Mouse (Mus musculus): ENCODE results near the gene Insig1. TPM values are rescaled to one million over a fixed set of nuclear protein-coding genes. Genes with fewer than 3 reads are reported as not detected.
A peak's percentile ranks its signal among the peaks of the same experiment; 100 is the strongest.

Gene Insig1
- polyA plus RNA-seq, 2 experiments, result 30.1 to 46.2 TPM

DNA sequence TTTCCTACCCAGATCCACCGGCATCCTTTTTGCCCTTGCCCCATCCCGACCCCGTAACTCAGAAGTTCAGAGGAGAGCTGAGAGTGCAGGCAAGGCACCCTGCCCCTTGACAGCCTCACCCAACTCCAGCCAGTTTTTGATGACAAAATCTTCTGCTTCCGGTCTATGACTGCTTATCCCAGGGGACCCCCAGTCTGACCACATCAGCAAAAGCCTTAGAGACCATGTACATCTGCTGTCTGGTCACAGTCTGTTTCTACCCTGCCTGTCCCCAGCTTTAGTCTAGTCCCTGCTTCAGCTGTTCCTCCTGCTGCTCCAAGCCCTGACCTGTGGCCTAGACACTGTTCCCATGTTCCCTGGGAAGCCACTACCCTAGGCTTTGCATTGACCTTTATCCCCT, 11.1 kb downstream of the Insig1 start:
- H3K4me1 ChIP-seq (replicated peaks; ENCODE audit: control insufficient read depth in 2 of 2, insufficient read depth in 2 of 2, low read length in 1 of 2), result peaks cover 0 to 6% of the 10 kb centered on the region in 2 experiments; a peak in 1 of 4 replicates
- H3K9me3 ChIP-seq (ENCODE audit: control insufficient read depth, low read length), result no peaks in the 10 kb centered on the region
- no peaks in the 10 kb centered on the region; the same call in 1 of the 2 replicates for H3K36me3 ChIP-seq (replicated peaks; ENCODE audit: control insufficient read depth, insufficient read depth, low read depth)
- WGBS (ENCODE audit: insufficient replicate concordance), result 51% methylated on average over 4 of the region's 4 CpGs
- H3K9ac ChIP-seq (replicated peaks), result no peak overlapping the region
- no peak overlapping the region for H3K4me2 ChIP-seq (ENCODE audit: low read depth)
- ATAC-seq (ENCODE audit: insufficient read depth) (no peak), DNase-seq (ENCODE audit: low read depth in 3 of 3, low spot score in 3 of 3) (no peak)
- TF ChIP-seq CTCF (IDR thresholded peaks at IDR 0.05; ENCODE audit: low read depth) (no peak), EP300 (IDR thresholded peaks at IDR 0.05; ENCODE audit: low read depth) (no peak)
- H3K27ac ChIP-seq, result no peak overlapping the region
- H3K4me3 ChIP-seq (ENCODE audit: insufficient read depth in 1 of 2, low read depth in 2 of 2, low read length in 2 of 2), result no peak overlapping the region
- no peaks in the 10 kb centered on the region for H3K27me3 ChIP-seq (ENCODE audit: control insufficient read depth, insufficient read depth, low read length)

DNA sequence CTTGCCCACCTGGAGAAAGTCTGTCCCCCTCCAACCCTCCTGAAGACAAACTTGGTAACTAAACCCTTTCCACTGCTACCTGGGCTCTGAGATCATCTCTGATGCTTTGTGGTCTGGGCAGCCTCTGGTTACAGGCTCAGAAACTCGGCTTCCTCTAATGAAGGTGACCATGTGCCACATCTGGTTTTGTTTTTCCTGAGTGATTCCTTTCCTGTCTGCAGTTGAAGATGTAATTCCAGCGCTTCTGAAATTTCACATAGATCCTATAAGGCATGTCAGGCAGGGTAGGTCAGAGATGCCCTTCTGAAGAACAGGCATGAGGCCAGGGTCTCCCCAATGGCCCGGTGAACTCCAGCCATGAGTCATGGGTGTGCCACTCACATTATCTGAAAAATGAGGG, 11.6 kb downstream of the Insig1 start:
- 37% methylated on average over 3 of the region's 3 CpGs for WGBS (ENCODE audit: insufficient replicate concordance)
- no peak overlapping the region for H3K4me2 ChIP-seq (ENCODE audit: low read depth)
- DNase-seq (ENCODE audit: low read depth in 3 of 3, low spot score in 3 of 3) (no peak), ATAC-seq (ENCODE audit: insufficient read depth) (no peak)
- no peak for TF ChIP-seq CTCF (IDR thresholded peaks at IDR 0.05; ENCODE audit: low read depth)
- TF ChIP-seq EP300 (IDR thresholded peaks at IDR 0.05; ENCODE audit: low read depth), result no peak
- no peak overlapping the region for H3K9ac ChIP-seq (replicated peaks)
- no peaks in the 10 kb centered on the region for H3K9me3 ChIP-seq (ENCODE audit: control insufficient read depth, low read length)
- H3K4me1 ChIP-seq (replicated peaks; ENCODE audit: control insufficient read depth in 2 of 2, insufficient read depth in 2 of 2, low read length in 1 of 2), result peaks cover 0 to 6% of the 10 kb centered on the region in 2 experiments; a peak in 1 of 4 replicates
- no peaks in the 10 kb centered on the region for H3K27me3 ChIP-seq (ENCODE audit: control insufficient read depth, insufficient read depth, low read length)
- H3K27ac ChIP-seq, result no peak overlapping the region
- no peak overlapping the region for H3K4me3 ChIP-seq (ENCODE audit: insufficient read depth in 1 of 2, low read depth in 2 of 2, low read length in 2 of 2)
- H3K36me3 ChIP-seq (replicated peaks; ENCODE audit: control insufficient read depth, insufficient read depth, low read depth), result no peaks in the 10 kb centered on the region; the same call in 1 of the 2 replicates

DNA sequence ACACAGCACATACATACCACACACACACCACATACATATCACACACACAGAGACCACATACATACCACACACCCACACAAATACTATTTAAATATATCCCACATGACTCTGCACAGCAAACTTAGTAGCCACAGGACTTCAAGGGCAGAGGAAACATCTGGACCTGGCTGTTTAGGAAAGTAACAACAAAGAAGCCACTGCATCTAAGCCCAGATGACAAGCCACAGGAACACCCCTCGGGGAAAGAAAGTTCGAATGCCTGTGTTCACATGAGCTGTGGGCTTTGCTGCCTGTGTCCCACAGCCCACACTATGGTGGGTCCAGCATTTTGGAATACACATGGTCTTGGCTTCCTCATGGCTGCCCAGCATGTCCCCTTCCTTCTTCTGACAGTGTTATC, 13.6 kb downstream of the Insig1 start:
- H3K9me3 ChIP-seq (ENCODE audit: control insufficient read depth, low read length), result no peaks in the 10 kb centered on the region

DNA sequence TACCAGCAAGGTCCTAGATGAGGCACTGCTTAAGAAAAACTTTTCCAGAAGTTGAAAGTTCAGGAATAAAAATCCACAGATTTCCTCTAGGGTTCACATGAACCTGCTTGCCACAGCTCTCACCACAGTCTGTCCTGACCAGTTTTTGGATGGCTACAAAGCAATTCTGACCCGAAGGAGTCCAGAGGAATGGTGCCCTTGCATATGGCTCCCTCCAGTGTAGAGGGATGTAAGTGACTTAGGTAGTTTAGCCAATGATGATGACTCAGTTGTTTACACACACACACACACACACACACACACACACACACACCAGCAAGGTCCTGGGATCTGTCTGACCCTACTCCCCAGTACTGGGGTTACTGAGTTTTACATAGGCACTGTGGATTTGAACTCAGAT, 19.4 kb downstream of the Insig1 start:
- H3K4me3 ChIP-seq (ENCODE audit: insufficient read depth in 1 of 2, low read depth in 2 of 2, low read length in 2 of 2), result no peak overlapping the region
- no peaks in the 10 kb centered on the region for H3K9me3 ChIP-seq (ENCODE audit: control insufficient read depth, low read length)
- ATAC-seq (ENCODE audit: insufficient read depth), result no peak
- no peak for DNase-seq (ENCODE audit: low read depth in 3 of 3, low spot score in 3 of 3)
- H3K9ac ChIP-seq (replicated peaks), result no peak overlapping the region
- 23% methylated on average over 1 of the region's 1 CpGs for WGBS (ENCODE audit: insufficient replicate concordance)
- no peaks in the 10 kb centered on the region for H3K36me3 ChIP-seq (replicated peaks; ENCODE audit: control insufficient read depth, insufficient read depth, low read depth)
- H3K4me2 ChIP-seq (ENCODE audit: low read depth), result no peak overlapping the region
- H3K27me3 ChIP-seq (ENCODE audit: control insufficient read depth, insufficient read depth, low read length), result no peaks in the 10 kb centered on the region
- H3K4me1 ChIP-seq (replicated peaks; ENCODE audit: control insufficient read depth in 2 of 2, insufficient read depth in 2 of 2, low read length in 1 of 2), result no peaks in the 10 kb centered on the region
- TF ChIP-seq EP300 (IDR thresholded peaks at IDR 0.05; ENCODE audit: low read depth) (no peak), CTCF (IDR thresholded peaks at IDR 0.05; ENCODE audit: low read depth) (peak; percentile 53)
- H3K27ac ChIP-seq, result no peak overlapping the region

More for the DNA sequence above, 13.6 kb downstream of the Insig1 start:
- peaks cover 0 to 6% of the 10 kb centered on the region in 2 experiments; a peak in 1 of 4 replicates for H3K4me1 ChIP-seq (replicated peaks; ENCODE audit: control insufficient read depth in 2 of 2, insufficient read depth in 2 of 2, low read length in 1 of 2)
- no peak overlapping the region for H3K4me2 ChIP-seq (ENCODE audit: low read depth)
- no peak overlapping the region for H3K9ac ChIP-seq (replicated peaks)
- ATAC-seq (ENCODE audit: insufficient read depth) (no peak), DNase-seq (ENCODE audit: low read depth in 3 of 3, low spot score in 3 of 3) (no peak)
- 40% methylated on average over 2 of the region's 2 CpGs for WGBS (ENCODE audit: insufficient replicate concordance)
- H3K27me3 ChIP-seq (ENCODE audit: control insufficient read depth, insufficient read depth, low read length), result no peaks in the 10 kb centered on the region
- no peaks in the 10 kb centered on the region for H3K36me3 ChIP-seq (replicated peaks; ENCODE audit: control insufficient read depth, insufficient read depth, low read depth)
- H3K27ac ChIP-seq, result no peak overlapping the region
- no peak for TF ChIP-seq EP300 (IDR thresholded peaks at IDR 0.05; ENCODE audit: low read depth)
- no peak for TF ChIP-seq CTCF (IDR thresholded peaks at IDR 0.05; ENCODE audit: low read depth)
- H3K4me3 ChIP-seq (ENCODE audit: insufficient read depth in 1 of 2, low read depth in 2 of 2, low read length in 2 of 2), result no peak overlapping the region

DNA sequence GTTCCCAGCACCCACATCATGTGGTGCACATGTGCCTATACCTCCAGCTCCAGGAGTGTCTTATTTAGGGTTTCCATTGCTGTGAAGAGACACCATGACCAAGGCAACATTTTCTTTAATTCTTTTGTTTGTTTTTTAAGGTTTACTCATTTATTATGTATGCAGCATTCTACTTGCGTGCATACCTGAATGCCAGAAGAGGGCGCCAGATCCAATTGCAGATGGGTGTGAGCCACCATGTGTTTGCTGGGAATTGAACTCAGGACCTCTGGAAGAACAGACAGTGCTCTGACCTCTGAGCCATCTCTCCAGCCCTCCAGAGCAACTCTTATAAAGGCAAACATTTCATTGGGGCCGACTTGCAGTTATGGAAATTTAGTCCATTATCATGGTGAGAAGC, 21.2 kb downstream of the Insig1 start:
- DNase-seq (ENCODE audit: low read depth in 3 of 3, low spot score in 3 of 3), result no peak
- Histone ChIP-seq H3K27me3 (ENCODE audit: control insufficient read depth, insufficient read depth, low read length) (no peaks in the 10 kb centered on the region), H3K4me3 (ENCODE audit: insufficient read depth in 1 of 2, low read depth in 2 of 2, low read length in 2 of 2) (no peak overlapping the region), H3K4me1 (replicated peaks; ENCODE audit: control insufficient read depth in 2 of 2, insufficient read depth in 2 of 2, low read length in 1 of 2) (no peaks in the 10 kb centered on the region), H3K4me2 (ENCODE audit: low read depth) (no peak overlapping the region), H3K36me3 (replicated peaks; ENCODE audit: control insufficient read depth, insufficient read depth, low read depth) (no peaks in the 10 kb centered on the region), H3K27ac (no peak overlapping the region), H3K9ac (replicated peaks) (no peak overlapping the region), H3K9me3 (ENCODE audit: control insufficient read depth, low read length) (no peaks in the 10 kb centered on the region)
- 59% methylated on average over 3 of the region's 3 CpGs for WGBS (ENCODE audit: insufficient replicate concordance)
- ATAC-seq (ENCODE audit: insufficient read depth), result no peak
- TF ChIP-seq EP300 (IDR thresholded peaks at IDR 0.05; ENCODE audit: low read depth), result no peak
- peak; percentile 59 for TF ChIP-seq CTCF (IDR thresholded peaks at IDR 0.05; ENCODE audit: low read depth)

Measured in liver, embryonic 14.5 days (tissue).